Mouse (Mus musculus) spleen, embryonic (tissue): ENCODE measurements at regions not wholly inside any gene's neighbourhood (a gene's known extent, or its start where the extent isn't known, plus 50 kb on each side); places are given as distances from the start of the nearest gene placed in this dataset.

Source experiments
- CTCF ChIA-PET: fragments of 350-600 bp; sonication (Branson Sonifier 250); formaldehyde crosslinking; loops from one replicate; lab custom pipeline; 2022; lab: Charles Lee

DNA sequence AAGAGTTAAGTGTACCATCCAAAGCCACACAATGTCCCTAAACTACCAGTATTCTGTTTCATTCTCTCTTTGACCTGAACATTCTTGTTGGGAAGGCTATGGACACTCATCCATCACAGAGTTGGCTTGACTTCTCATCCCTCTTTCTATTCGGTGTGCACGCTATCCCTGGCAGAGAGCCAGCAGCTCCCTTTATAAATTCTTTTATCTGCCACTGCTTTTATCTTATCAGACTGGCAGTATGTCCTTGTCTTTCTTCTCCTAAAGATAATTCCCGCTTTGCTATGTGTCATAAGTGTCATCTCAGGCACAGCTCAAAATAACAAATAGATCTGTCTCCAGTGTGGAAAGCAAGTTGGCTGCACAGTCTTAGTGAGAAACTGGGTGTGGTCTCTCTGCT is 106.6 kb upstream of the Lipc start:
- CTCF ChIA-PET = no interaction called here

DNA sequence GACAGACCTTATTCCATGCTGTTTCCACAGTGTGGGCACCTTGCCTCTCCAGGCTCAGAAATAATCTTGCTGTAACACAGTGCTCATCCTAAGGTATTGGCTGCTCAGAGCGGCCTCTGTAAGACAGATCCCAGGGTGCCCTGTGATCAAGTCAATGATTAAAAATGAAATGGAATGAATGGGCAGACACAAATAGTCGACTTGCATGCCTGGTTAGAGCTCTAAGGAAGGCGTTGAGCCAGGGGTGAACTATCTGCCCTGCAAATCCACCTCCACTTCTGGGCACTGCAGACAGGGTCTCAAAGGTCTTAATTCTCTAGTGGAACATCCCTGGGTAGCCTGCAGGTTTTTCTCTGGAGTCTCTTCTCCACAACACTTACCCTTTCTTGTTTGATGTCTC is 104.8 kb upstream of the Lipc start:
- CTCF ChIA-PET = no interaction called here

DNA sequence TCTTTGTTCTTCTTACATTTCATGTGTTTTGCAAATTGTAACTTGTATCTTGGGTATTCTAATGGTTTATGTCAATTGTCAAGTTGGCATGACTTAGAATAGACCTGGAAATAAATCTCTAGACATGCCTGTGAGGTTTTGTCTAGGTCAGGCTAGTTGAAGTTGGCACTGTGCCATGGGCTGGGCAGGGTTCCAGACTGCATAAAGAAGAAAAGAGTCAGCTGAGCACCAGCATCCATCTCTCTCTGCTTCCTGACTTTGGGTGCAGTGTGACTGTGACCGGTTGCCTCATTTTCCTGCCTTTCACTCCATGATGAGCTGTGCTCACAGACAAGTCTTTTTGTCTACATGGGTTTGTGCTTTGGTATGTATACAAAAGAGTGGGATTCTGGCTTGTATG is 91.9 kb upstream of the Lipc start:
- CTCF ChIA-PET = no interaction called here

DNA sequence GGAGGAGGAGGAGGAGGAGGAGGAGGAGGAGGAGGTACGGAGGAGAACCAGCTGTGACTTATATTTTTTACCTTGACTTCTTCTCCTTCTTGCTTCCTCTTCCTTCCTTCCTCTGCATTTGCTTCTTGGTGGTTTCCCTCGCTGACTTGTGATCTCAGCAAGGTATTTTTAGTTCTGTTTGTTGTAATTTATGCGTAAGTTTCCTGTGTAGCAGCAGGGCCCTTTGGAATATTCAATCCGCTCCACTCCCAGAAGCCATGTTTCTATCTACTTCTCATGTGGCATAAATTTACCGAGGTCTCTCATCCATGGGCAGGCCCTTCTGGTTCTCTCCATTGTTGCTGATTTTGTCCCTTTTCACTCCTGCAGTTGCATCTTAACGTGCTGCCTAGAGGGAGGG is 83.3 kb upstream of the Lipc start:
- CTCF ChIA-PET = interaction anchor here (0.7 kb wide), 1 partner anchor 11 kb away, joined by 8 read pairs; no protein-coding TSS in a partner anchor

DNA sequence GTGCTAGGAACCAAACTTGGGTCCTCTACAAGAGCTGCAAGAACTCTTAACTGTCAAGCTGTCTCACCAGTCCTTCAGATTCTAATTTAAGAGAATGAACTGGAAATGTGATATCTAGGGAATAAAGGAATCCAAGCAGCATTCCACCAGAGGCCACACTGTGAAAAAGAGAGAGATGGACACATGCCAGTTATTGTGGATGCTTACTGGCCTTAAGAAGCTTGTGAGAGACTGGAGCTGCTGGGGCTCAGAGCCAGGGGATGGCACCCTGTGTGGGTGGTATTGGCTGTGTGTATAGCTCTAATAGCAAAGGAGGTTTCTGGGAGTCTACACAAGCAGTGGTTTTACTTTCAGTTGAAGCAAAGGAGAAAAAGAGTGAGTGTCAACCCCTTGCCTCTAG is 80.1 kb upstream of the Lipc start:
- CTCF ChIA-PET = interaction anchor here (0.6 kb wide), 1 partner anchor 18 kb away, joined by 9 read pairs; no protein-coding TSS in a partner anchor

DNA sequence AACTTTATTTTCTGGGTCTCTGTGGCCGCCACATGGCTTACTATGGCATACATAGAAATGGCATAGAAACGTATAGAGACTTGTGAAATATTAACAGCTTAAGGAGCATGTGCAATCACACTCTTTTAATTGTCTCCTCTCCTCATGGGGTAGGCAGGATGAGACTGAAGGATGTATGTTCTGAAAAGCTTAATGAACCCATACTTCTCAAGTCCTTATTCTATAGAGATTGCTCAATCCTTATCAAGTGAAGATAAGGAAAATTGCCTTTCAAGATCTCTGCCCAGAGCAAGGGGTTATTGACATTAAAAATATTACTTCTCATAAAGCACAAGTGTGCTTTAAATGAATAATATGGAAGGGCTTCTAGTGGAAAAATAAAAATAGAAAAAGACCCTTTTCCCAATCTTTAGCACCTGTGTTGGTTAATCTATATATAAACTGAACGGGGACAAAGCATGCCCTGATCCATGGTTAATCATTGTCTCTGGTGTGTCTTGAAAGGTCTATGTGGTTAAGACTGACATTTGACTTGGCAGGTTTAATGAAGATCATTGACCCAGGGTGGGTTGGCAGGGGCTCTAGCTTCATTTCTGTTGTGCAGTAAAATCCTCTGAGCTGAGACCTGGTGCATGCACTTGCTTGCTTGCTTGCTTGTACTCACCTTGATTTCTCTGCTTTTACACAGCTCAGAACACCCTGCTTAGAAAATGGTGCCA is 78.3 kb upstream of the Lipc start:
- CTCF ChIA-PET = no interaction called here

DNA sequence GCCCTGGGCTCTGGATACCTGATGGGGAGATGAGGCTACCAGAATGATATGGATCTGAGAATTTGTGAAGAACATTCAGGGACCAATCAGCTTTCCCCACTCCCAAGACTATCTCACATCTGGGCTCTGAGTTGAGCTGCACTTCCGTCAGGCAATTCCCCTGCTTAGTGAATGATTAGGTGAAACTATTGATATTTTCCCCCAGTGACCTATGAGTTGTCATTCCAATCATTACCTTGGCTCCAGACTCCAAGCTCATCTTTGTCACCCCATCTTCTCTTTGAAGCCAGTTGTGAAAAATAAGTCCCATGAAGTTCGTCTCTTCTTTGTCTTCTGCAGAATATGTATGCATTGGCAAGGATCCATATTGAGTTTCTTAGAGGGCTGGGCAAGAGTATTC is 76.1 kb upstream of the Lipc start:
- CTCF ChIA-PET = no interaction called here

DNA sequence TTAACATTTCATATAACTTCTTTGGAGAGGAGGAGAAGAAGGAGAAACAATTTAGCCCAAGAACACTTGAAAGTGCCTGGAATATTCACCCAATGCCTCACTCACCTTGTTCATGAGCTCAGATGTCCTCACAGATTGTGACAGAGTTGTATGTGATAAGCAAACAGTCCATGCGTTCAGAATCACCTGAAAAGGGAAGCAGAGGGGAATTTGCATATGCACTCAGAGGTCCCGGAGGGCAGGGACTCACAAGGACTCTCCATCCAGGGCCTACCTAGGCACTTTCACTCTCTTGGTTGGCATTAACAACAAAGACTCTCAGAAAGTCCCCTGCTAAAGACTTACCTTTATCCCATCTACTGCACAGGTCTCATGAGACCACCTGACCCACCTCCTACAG is 75.6 kb upstream of the Lipc start:
- CTCF ChIA-PET = interaction anchor here (1.0 kb wide), 1 partner anchor 47 kb away, joined by 5 read pairs; no protein-coding TSS in a partner anchor

DNA sequence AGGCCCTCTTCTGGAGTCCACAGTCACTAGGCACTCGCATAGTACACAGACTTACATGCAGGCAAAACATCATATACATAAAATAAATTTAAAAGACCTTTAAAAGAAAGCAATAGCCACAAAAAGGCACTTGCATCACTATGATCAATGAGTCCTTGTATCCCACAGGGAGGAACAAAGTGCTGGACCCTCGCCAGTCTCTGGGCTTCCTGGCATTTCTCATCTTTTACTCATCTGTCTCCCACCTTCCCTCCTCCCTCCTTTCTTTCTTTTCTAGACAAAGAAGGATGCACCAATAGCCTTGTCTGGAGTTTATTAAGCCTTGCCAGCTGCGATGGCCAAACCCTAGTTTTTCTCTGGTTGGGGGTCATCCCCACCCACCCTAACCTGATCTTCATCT is 73.2 kb upstream of the Lipc start:
- CTCF ChIA-PET = no interaction called here

DNA sequence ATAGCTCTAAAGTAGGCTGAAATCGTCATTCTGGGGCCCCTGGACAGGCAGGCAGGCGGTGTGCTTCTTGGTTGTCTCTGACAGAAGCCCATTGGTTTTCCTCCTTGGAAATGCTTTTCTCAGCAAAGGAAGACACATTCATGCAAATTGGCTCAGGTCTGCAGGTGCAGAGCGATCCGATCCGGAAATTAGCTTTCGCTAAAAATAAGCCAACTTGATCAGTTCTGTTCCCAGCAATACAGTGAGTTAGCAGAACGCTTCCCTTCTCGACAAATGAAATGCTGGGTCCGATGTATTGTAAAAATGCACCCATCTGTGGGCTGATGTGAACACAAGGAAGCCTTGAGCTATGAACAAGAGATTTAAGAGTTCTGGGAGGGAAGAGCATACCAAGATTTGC is 66.2 kb upstream of the Lipc start:
- CTCF ChIA-PET = interaction anchor here (0.5 kb wide), 1 partner anchor 308 kb away, joined by 4 read pairs; no protein-coding TSS in a partner anchor

DNA sequence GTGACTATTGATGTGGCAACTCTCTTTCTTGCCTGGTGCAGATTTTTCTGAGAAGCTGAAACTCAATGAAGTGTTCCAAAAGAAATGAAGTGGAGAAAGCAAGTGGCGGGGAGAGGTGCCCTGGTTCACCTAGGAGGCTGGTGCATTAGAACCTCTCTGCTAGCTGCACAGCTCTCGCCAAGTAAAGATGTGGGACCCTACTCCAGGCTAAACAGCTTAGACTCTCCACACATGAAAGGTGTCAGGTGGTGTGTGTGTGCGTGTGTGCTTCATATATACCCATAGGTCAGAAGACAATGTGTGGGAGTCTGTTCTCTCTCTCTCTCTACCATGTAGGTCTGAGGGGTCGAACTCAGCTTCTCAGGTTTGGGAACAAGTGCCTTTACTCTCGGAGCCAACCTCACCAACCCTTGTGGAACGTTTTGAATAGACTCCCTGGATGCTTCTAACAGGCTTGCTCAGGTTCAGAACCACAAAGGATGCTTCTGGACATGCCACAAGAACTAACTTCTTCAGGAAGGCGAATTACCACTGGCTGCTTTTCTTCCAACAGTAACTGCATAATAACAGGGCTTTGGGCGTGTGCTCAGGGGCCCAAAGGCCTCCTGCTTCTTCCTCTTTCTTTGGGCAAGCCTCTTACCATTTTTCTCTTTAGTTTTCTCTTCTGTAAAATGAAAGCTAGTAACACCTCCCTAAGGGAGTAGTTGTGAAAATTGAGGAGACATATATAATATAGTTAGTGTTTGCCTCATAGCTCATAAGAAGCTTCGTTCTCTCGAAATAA is 65.6 kb upstream of the Lipc start:
- CTCF ChIA-PET = interaction anchor here (1.2 kb wide), 1 partner anchor 11 kb away, joined by 3 read pairs; no protein-coding TSS in a partner anchor

DNA sequence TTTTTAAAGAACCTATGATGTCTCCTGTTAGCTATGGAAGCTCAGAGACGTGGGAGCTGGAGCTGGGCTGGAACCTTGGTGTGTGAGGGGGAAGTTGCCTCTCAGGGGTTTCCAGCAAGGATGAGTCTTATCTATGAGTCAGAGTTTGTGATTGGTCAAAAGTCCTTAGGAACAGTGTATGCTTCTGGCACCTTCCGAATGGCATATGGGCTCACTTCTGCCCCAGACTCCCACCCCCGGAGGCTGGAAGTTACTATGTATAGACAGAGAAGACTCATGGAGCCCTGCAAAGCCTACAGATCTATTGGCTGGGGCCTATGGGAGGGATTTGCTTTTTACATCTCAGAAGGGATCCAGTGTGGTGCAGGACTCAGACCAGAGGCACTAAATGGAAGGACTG is 63.9 kb upstream of the Lipc start:
- CTCF ChIA-PET = no interaction called here

DNA sequence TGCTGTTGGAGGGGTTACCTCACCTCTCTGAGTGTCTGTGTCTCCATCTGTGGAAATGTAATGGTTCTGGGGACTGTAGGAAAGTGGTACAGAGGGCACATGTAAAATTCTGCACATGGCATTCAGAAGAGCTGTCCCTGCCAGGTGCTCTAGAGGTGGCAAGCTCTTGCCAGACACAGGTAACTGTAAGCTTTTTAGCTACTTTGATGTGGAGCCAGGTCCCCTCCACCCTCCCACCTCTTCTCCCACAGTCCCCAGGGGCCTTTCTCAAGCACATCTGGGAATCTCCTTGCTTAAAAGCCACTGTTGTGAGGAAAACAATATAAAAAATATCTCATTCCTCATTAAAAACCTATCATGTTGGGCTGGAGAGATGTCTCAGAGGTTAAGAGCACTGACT is 63.4 kb upstream of the Lipc start:
- CTCF ChIA-PET = no interaction called here

DNA sequence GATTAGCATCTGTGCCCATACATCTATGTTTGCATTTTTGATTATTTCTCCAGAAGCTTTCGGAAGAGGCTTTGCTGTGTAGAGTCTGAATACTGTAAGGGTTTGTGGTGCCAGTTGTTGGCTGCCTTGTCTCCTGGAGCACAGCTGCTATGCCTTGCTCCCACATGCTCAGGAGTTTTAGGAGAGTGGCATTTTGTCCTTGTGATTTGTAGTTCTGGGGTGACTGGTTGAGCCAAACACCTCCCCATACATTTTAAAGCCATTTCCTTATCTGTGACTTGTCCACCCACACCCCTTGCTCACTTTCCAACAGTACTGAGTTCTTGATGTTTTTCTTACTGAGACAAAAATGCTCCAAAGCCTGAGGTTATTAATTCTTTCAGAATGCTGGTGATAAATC is 60.4 kb upstream of the Lipc start:
- CTCF ChIA-PET = no interaction called here

DNA sequence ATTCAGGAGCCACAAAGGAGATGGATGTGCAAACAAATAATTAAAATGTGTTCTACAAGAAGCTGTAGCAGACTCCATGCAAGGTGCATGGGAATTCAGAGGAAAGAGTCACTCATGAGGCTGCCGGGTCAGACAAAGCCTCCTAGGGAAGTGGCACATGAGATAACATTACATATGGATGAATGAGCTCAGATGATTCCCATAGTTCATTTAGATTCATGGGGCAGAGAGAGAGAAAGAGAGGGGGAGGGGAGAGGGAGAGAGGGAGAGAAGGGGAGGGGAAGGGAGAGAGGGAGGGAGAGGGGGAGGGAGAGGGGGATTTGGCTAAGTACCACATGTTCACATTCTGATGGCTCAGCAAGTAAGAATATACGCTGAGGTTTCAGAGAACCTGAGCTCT is 52.6 kb upstream of the Lipc start:
- CTCF ChIA-PET = no interaction called here
